Mouse (Mus musculus) kidney, postnatal 10 days (tissue): ENCODE results near the gene Atp6v1g3.

Experiments used
- DNase-seq: peaks from one replicate; pipeline ENCODE4 v3.0.0; 2021; ENCODE audit warnings: mixed read lengths

Gene Atp6v1g3

GRCm38 (mm10) chr1:138273438-138273837 lies at the start of gene Atp6v1g3:
Gene Atp6v1g3, plus strand, starts transcription at chr1:138273738.
- DNase-seq = no peak

- no peak for DNase-seq
Measured at GRCm38 (mm10) chr1:138233051-138233450, 40.5 kb upstream of the Atp6v1g3 start.

- DNase-seq = no peak
Measured at GRCm38 (mm10) chr1:138237252-138237651, 36.3 kb upstream of the Atp6v1g3 start.

GRCm38 (mm10) chr1:138243947-138244346 lies 29.6 kb upstream of the Atp6v1g3 start:
- DNase-seq = peak; percentile 28

- peak; percentile 59 for DNase-seq
Measured at GRCm38 (mm10) chr1:138244485-138244884, 29.1 kb upstream of the Atp6v1g3 start.

- no peak for DNase-seq
Measured at GRCm38 (mm10) chr1:138245103-138245502, 28.4 kb upstream of the Atp6v1g3 start.

- DNase-seq = peak; percentile 15
Measured at GRCm38 (mm10) chr1:138245533-138245932, 28.0 kb upstream of the Atp6v1g3 start.

GRCm38 (mm10) chr1:138246438-138247164 lies 26.9 kb upstream of the Atp6v1g3 start:
- no peak for DNase-seq

- DNase-seq = no peak
Measured at GRCm38 (mm10) chr1:138247699-138248483, 25.6 kb upstream of the Atp6v1g3 start.

GRCm38 (mm10) chr1:138248770-138249169 lies 24.8 kb upstream of the Atp6v1g3 start:
- DNase-seq = no peak

- DNase-seq = no peak
Measured at GRCm38 (mm10) chr1:138250951-138251350, 22.6 kb upstream of the Atp6v1g3 start.

GRCm38 (mm10) chr1:138256172-138256789 lies 17.3 kb upstream of the Atp6v1g3 start:
- no peak for DNase-seq

GRCm38 (mm10) chr1:138258758-138259157 lies 14.8 kb upstream of the Atp6v1g3 start:
- DNase-seq = no peak

- DNase-seq = no peak
Measured at GRCm38 (mm10) chr1:138261520-138261919, 12.0 kb upstream of the Atp6v1g3 start.

- no peak for DNase-seq
Measured at GRCm38 (mm10) chr1:138262408-138262807, 11.1 kb upstream of the Atp6v1g3 start.

GRCm38 (mm10) chr1:138267465-138268055 lies 6.0 kb upstream of the Atp6v1g3 start:
- no peak for DNase-seq

- no peak for DNase-seq
Measured at GRCm38 (mm10) chr1:138274930-138275329, 1.4 kb downstream of the Atp6v1g3 start.

- DNase-seq = peak; percentile 10
Measured at GRCm38 (mm10) chr1:138275859-138276258, 2.3 kb downstream of the Atp6v1g3 start.

GRCm38 (mm10) chr1:138281139-138281538 lies 7.6 kb downstream of the Atp6v1g3 start:
- no peak for DNase-seq

- DNase-seq = no peak
Measured at GRCm38 (mm10) chr1:138282413-138283141, 9.0 kb downstream of the Atp6v1g3 start.

- DNase-seq = no peak
Measured at GRCm38 (mm10) chr1:138287665-138288064, 14.1 kb downstream of the Atp6v1g3 start.

GRCm38 (mm10) chr1:138288721-138289120 lies 15.2 kb downstream of the Atp6v1g3 start:
- no peak for DNase-seq
